Comparison of ENCODE assay signal across 10 mouse cellular contexts in genomic region chr8:117626040-117626838, GRCm38 (mm10). TPM values are rescaled to one million over a fixed set of nuclear protein-coding genes. Genes with fewer than 3 reads are reported as not detected.
A peak's percentile ranks its signal among the peaks of the same experiment; 100 is the strongest.
DNase-seq lines count a peak whose midpoint lies in the region; ATAC-seq and TF ChIP-seq lines count a peak whose summit lies in the region.
"Had no signal": no experiment of that assay in that cellular context is flagged by ENCODE, and none has a peak within 500 bp of the region (broad histone marks: within the 10 kb centered on the region; RNA-seq: fewer than 3 reads in every experiment).

No protein-coding gene starts in this region.

- no peak overlapping the region for H3K9ac ChIP-seq in hindbrain, embryonic 13.5 days
- no peak overlapping the region for H3K9ac ChIP-seq in embryonic facial prominence, embryonic 13.5 days
- H3K9ac ChIP-seq in midbrain, postnatal 0 days (replicated peaks; ENCODE audit: low read length, poor library complexity, severe bottlenecking) = no peak overlapping the region
- no peak overlapping the region for H3K9ac ChIP-seq in stomach, postnatal 0 days (ENCODE audit: low read length)
- H3K9ac ChIP-seq: embryonic facial prominence, embryonic 12.5 days had no signal

- H3K36me3 ChIP-seq in hindbrain, embryonic 10.5 days = no peaks in the 10 kb centered on the region
- no peaks in the 10 kb centered on the region for H3K36me3 ChIP-seq in hindbrain, embryonic 13.5 days
- no peaks in the 10 kb centered on the region for H3K36me3 ChIP-seq in embryonic facial prominence, embryonic 13.5 days
- H3K36me3 ChIP-seq in midbrain, postnatal 0 days (ENCODE audit: insufficient read depth, low read length) = no peaks in the 10 kb centered on the region
- H3K36me3 ChIP-seq in stomach, postnatal 0 days (ENCODE audit: control insufficient read depth, insufficient read depth, low read length) = no peaks in the 10 kb centered on the region
- H3K36me3 ChIP-seq: embryonic facial prominence, embryonic 12.5 days had no signal

- DNase-seq in hindbrain, embryonic 10.5 days (ENCODE audit: low spot score) = peak; percentile 61
- peak; percentile 20 to 59 for DNase-seq in adrenal gland, postnatal 36 days
- DNase-seq in induced T-regulatory cell, adult 2 months (ENCODE audit: low read depth) = peak; percentile 47
- peak; percentile 40 to 48 for DNase-seq in left cerebral cortex, adult 2 months (ENCODE audit: extremely low spot score in 1 of 2, low spot score in 2 of 2)
- peak; percentile 87 for DNase-seq in midbrain, postnatal 0 days (ENCODE audit: low spot score)
- DNase-seq in stomach, postnatal 0 days (ENCODE audit: low spot score) = peak; percentile 69

- 73% methylated on average over 14 of the region's 14 CpGs for WGBS in hindbrain, embryonic 10.5 days
- 72% methylated on average over 14 of the region's 14 CpGs for WGBS in hindbrain, embryonic 13.5 days
- 68% methylated on average over 14 of the region's 14 CpGs for WGBS in embryonic facial prominence, embryonic 13.5 days
- WGBS in midbrain, postnatal 0 days = 65% methylated on average over 14 of the region's 14 CpGs
- WGBS in stomach, postnatal 0 days = 67% methylated on average over 14 of the region's 14 CpGs

- no peak for ATAC-seq in hindbrain, embryonic 13.5 days (ENCODE audit: low FRiP score)
- ATAC-seq in embryonic facial prominence, embryonic 13.5 days (ENCODE audit: insufficient number of reproducible peaks, insufficient read depth, low FRiP score, low TSS enrichment, low read depth) = peak; percentile 32; the same call in 1 of the 2 replicates
- ATAC-seq in midbrain, postnatal 0 days (ENCODE audit: low FRiP score) = 0 out of 2 replicates have a peak, but pooled peaks have one; percentile 56
- ATAC-seq in stomach, postnatal 0 days (ENCODE audit: low FRiP score, low TSS enrichment) = peak; percentile 61; the same call in 1 of the 2 replicates

- H3K4me1 ChIP-seq in hindbrain, embryonic 10.5 days (replicated peaks) = no peaks in the 10 kb centered on the region
- H3K4me1 ChIP-seq in hindbrain, embryonic 13.5 days (replicated peaks) = no peaks in the 10 kb centered on the region
- no peaks in the 10 kb centered on the region for H3K4me1 ChIP-seq in embryonic facial prominence, embryonic 13.5 days
- H3K4me1 ChIP-seq in midbrain, postnatal 0 days (ENCODE audit: insufficient read depth, low read length) = no peaks in the 10 kb centered on the region
- H3K4me1 ChIP-seq in stomach, postnatal 0 days (replicated peaks; ENCODE audit: control insufficient read depth, insufficient read depth) = no peaks in the 10 kb centered on the region
- H3K4me1 ChIP-seq: embryonic facial prominence, embryonic 12.5 days had no signal

- H3K4me3 ChIP-seq in hindbrain, embryonic 10.5 days = no peak overlapping the region
- no peak overlapping the region for H3K4me3 ChIP-seq in hindbrain, embryonic 13.5 days
- H3K4me3 ChIP-seq in embryonic facial prominence, embryonic 13.5 days = no peak overlapping the region
- H3K4me3 ChIP-seq in left cerebral cortex, adult 2 months = no peak overlapping the region
- H3K4me3 ChIP-seq in midbrain, postnatal 0 days (ENCODE audit: low read depth, low read length) = no peak overlapping the region
- H3K4me3 ChIP-seq in stomach, postnatal 0 days (ENCODE audit: low read depth, low read length) = no peak overlapping the region
- H3K4me3 ChIP-seq: embryonic facial prominence, embryonic 12.5 days; myocyte had no signal

- H3K4me2 ChIP-seq in hindbrain, embryonic 13.5 days = no peak overlapping the region
- no peak overlapping the region for H3K4me2 ChIP-seq in embryonic facial prominence, embryonic 13.5 days
- H3K4me2 ChIP-seq in midbrain, postnatal 0 days (ENCODE audit: low read depth, low read length, poor library complexity, severe bottlenecking) = no peak overlapping the region
- no peak overlapping the region for H3K4me2 ChIP-seq in stomach, postnatal 0 days (replicated peaks; ENCODE audit: low read depth)
- H3K4me2 ChIP-seq: embryonic facial prominence, embryonic 12.5 days had no signal

- intact Hi-C loops in left cerebral cortex, adult 2 months (cut with DNase I) = loop anchor here (5.0 to 10.0 kb wide), 4 partner anchors 241 to 1756 kb away; partner anchors contain the start of gene Cdh13

- no peak for TF ChIP-seq EP300 in stomach, postnatal 0 days (optimal IDR thresholded peaks at IDR 0.05)

- H3K27ac ChIP-seq in hindbrain, embryonic 10.5 days = no peak overlapping the region
- no peak overlapping the region for H3K27ac ChIP-seq in hindbrain, embryonic 13.5 days
- no peak overlapping the region for H3K27ac ChIP-seq in embryonic facial prominence, embryonic 13.5 days
- no peak overlapping the region for H3K27ac ChIP-seq in left cerebral cortex, adult 2 months
- H3K27ac ChIP-seq in midbrain, postnatal 0 days (ENCODE audit: low read depth, low read length) = no peak overlapping the region
- H3K27ac ChIP-seq in stomach, postnatal 0 days (replicated peaks) = no peak overlapping the region
- H3K27ac ChIP-seq: embryonic facial prominence, embryonic 12.5 days had no signal

- H3K9me3 ChIP-seq in hindbrain, embryonic 10.5 days = peaks cover 7% of the 10 kb centered on the region; the same call in 1 of the 2 replicates
- peaks cover 3% of the 10 kb centered on the region; the same call in 1 of the 2 replicates for H3K9me3 ChIP-seq in hindbrain, embryonic 13.5 days
- H3K9me3 ChIP-seq in embryonic facial prominence, embryonic 13.5 days = no peaks in the 10 kb centered on the region; the same call in 1 of the 2 replicates
- no peaks in the 10 kb centered on the region for H3K9me3 ChIP-seq in midbrain, postnatal 0 days (ENCODE audit: low read length)
- H3K9me3 ChIP-seq in stomach, postnatal 0 days (ENCODE audit: control insufficient read depth, low read length) = no peaks in the 10 kb centered on the region
- H3K9me3 ChIP-seq: embryonic facial prominence, embryonic 12.5 days had no signal

- peak; percentile 72 for TF ChIP-seq CTCF in left cerebral cortex, adult 2 months (IDR thresholded peaks at IDR 0.05)
- TF ChIP-seq CTCF in midbrain, postnatal 0 days (IDR thresholded peaks at IDR 0.05) = peak; percentile 97
- peak; percentile 90 for TF ChIP-seq CTCF in stomach, postnatal 0 days (IDR thresholded peaks at IDR 0.05; ENCODE audit: low read depth)

- H3K27me3 ChIP-seq in hindbrain, embryonic 10.5 days (ENCODE audit: insufficient read depth, poor library complexity, severe bottlenecking) = no peaks in the 10 kb centered on the region
- H3K27me3 ChIP-seq in hindbrain, embryonic 13.5 days = no peaks in the 10 kb centered on the region
- no peaks in the 10 kb centered on the region for H3K27me3 ChIP-seq in embryonic facial prominence, embryonic 13.5 days
- H3K27me3 ChIP-seq in midbrain, postnatal 0 days (ENCODE audit: insufficient read depth, low read length) = no peaks in the 10 kb centered on the region
- H3K27me3 ChIP-seq in stomach, postnatal 0 days (ENCODE audit: control insufficient read depth, insufficient read depth, low read length) = no peaks in the 10 kb centered on the region
- H3K27me3 ChIP-seq: embryonic facial prominence, embryonic 12.5 days had no signal

RNA-seq across cellular contexts. Expression of gene Sdr42e1, which starts 47.2 kb away (rescaled TPM):
- polyA plus RNA-seq in hindbrain, embryonic 10.5 days (2016; fragmentation: Nextera tagmentation; extraction: Ambion mirVana) = 0.84 and 1.0 TPM in 2 replicates
- 1.4 and 1.6 TPM in 2 replicates for polyA plus RNA-seq in hindbrain, embryonic 13.5 days (2015; fragmentation: Nextera tagmentation; extraction: Ambion mirVana)
- 1 to 10 TPM; 1.3 TPM for total RNA-seq in adrenal gland, postnatal 36 days (2021)
- polyA plus RNA-seq in embryonic facial prominence, embryonic 13.5 days (2015; fragmentation: Nextera tagmentation; extraction: Ambion mirVana) = 2.4 and 3.1 TPM in 2 replicates
- 1 to 10 TPM; 4.7 to 6.5 TPM for total RNA-seq in left cerebral cortex, adult 2 months (2021)
- 3.0 and 5.9 TPM in 2 replicates for total RNA-seq in midbrain, postnatal 0 days (2014; rRNA removed)
- polyA plus RNA-seq in midbrain, postnatal 0 days (2015; fragmentation: Nextera tagmentation; extraction: Ambion mirVana) = 3.3 and 3.7 TPM in 2 replicates
- 24.2 and 28.8 TPM in 2 replicates for polyA plus RNA-seq in stomach, postnatal 0 days (2015; fragmentation: Nextera tagmentation; extraction: Ambion mirVana)
